9 mouse cellular contexts compared by ENCODE assay signal in genomic region chr5:53469098-53469776, GRCm38 (mm10). TPM values are rescaled to one million over a fixed set of nuclear protein-coding genes. Genes with fewer than 3 reads are reported as not detected.
DNase-seq lines count a peak whose midpoint lies in the region; ATAC-seq and TF ChIP-seq lines count a peak whose summit lies in the region.
"Had no signal": no experiment of that assay in that cellular context is flagged by ENCODE, and none has a peak within 500 bp of the region (broad histone marks: within the 10 kb centered on the region; RNA-seq: fewer than 3 reads in every experiment).

No protein-coding gene starts in this region.

- no peak overlapping the region for H3K9ac ChIP-seq in lung, embryonic 16.5 days (ENCODE audit: low read length)
- H3K9ac ChIP-seq in heart, embryonic 15.5 days, result 0 out of 2 replicates have a peak overlapping the region, but pooled peaks have one; percentile 4
- H3K9ac ChIP-seq in stomach, postnatal 0 days (ENCODE audit: low read length), result no peak overlapping the region

- 48% methylated on average over 6 of the region's 6 CpGs for WGBS in lung, embryonic 16.5 days
- 34% methylated on average over 6 of the region's 6 CpGs for WGBS in heart, embryonic 15.5 days
- 35% methylated on average over 6 of the region's 6 CpGs for WGBS in stomach, postnatal 0 days

- no peaks in the 10 kb centered on the region for H3K27me3 ChIP-seq in lung, embryonic 16.5 days (ENCODE audit: control insufficient read depth, insufficient read depth, low read depth, low read length)
- no peaks in the 10 kb centered on the region for H3K27me3 ChIP-seq in heart, embryonic 15.5 days
- H3K27me3 ChIP-seq in stomach, postnatal 0 days (ENCODE audit: control insufficient read depth, insufficient read depth, low read length), result no peaks in the 10 kb centered on the region

- no peaks in the 10 kb centered on the region for H3K9me3 ChIP-seq in lung, embryonic 16.5 days (ENCODE audit: control insufficient read depth, low read length)
- H3K9me3 ChIP-seq in heart, embryonic 15.5 days (replicated peaks), result no peaks in the 10 kb centered on the region
- H3K9me3 ChIP-seq in stomach, postnatal 0 days (ENCODE audit: control insufficient read depth, low read length), result no peaks in the 10 kb centered on the region
- H3K9me3 ChIP-seq: midbrain, embryonic 10.5 days had no signal

- ATAC-seq in lung, embryonic 16.5 days (ENCODE audit: low read depth), result no peak
- peak; percentile 37 for ATAC-seq in heart, embryonic 15.5 days (replicated peaks; ENCODE audit: insufficient number of reproducible peaks, insufficient read depth, low FRiP score, low read depth)
- ATAC-seq in stomach, postnatal 0 days (ENCODE audit: low FRiP score, low TSS enrichment), result no peak

- peak overlapping the region; percentile 34 for H3K27ac ChIP-seq in lung, embryonic 16.5 days (ENCODE audit: low read length)
- H3K27ac ChIP-seq in heart, embryonic 15.5 days, result peak overlapping the region; percentile 62
- no peak overlapping the region for H3K27ac ChIP-seq in stomach, postnatal 0 days (replicated peaks)
- H3K27ac ChIP-seq: midbrain, embryonic 10.5 days had no signal

- no peak overlapping the region for H3K4me3 ChIP-seq in lung, embryonic 16.5 days (ENCODE audit: low read length)
- H3K4me3 ChIP-seq in heart, embryonic 15.5 days, result peak overlapping the region; percentile 24
- H3K4me3 ChIP-seq in stomach, postnatal 0 days (ENCODE audit: low read depth, low read length), result no peak overlapping the region; the same call in 1 of the 2 replicates
- H3K4me3 ChIP-seq: midbrain, embryonic 10.5 days had no signal

- DNase-seq in lung, adult 18-20 months, result no peak
- peak; percentile 45 for DNase-seq in kidney, postnatal 10 days
- DNase-seq in stomach, postnatal 0 days (ENCODE audit: low spot score), result peak; percentile 24
- no peak for DNase-seq in layer of hippocampus, postnatal 14 days (ENCODE audit: low spot score in 2 of 2)
- DNase-seq in urinary bladder, postnatal 10 days (ENCODE audit: low spot score), result no peak
- no peak for DNase-seq in adrenal gland, adult 18-20 months (ENCODE audit: low spot score in 2 of 2)

- H3K4me2 ChIP-seq in lung, embryonic 16.5 days (ENCODE audit: low read depth, low read length), result peak overlapping the region; percentile 16
- peak overlapping the region; percentile 54 for H3K4me2 ChIP-seq in heart, embryonic 15.5 days
- H3K4me2 ChIP-seq in stomach, postnatal 0 days (replicated peaks; ENCODE audit: low read depth), result peak overlapping the region; percentile 37

- TF ChIP-seq CTCF in stomach, postnatal 0 days (IDR thresholded peaks at IDR 0.05; ENCODE audit: low read depth), result no peak

- TF ChIP-seq EP300 in stomach, postnatal 0 days (optimal IDR thresholded peaks at IDR 0.05), result no peak

- no peaks in the 10 kb centered on the region for H3K36me3 ChIP-seq in lung, embryonic 16.5 days (ENCODE audit: control insufficient read depth, insufficient read depth, low read length)
- H3K36me3 ChIP-seq in heart, embryonic 15.5 days, result no peaks in the 10 kb centered on the region
- H3K36me3 ChIP-seq in stomach, postnatal 0 days (ENCODE audit: control insufficient read depth, insufficient read depth, low read length), result no peaks in the 10 kb centered on the region
- H3K36me3 ChIP-seq: midbrain, embryonic 10.5 days had no signal

- peaks cover 23% of the 10 kb centered on the region for H3K4me1 ChIP-seq in lung, embryonic 16.5 days (replicated peaks; ENCODE audit: control insufficient read depth, insufficient read depth, low read length)
- H3K4me1 ChIP-seq in heart, embryonic 15.5 days (replicated peaks), result peaks cover 22% of the 10 kb centered on the region
- H3K4me1 ChIP-seq in stomach, postnatal 0 days (replicated peaks; ENCODE audit: control insufficient read depth, insufficient read depth), result peaks cover 5% of the 10 kb centered on the region
- H3K4me1 ChIP-seq: midbrain, embryonic 10.5 days had no signal

RNA-seq across cellular contexts. Expression of gene Rbpj, which starts 3.3 kb away (rescaled TPM):
- polyA plus RNA-seq in lung, embryonic 16.5 days (2015; fragmentation: Nextera tagmentation; extraction: Ambion mirVana), result 38.1 and 42.4 TPM in 2 replicates
- polyA plus RNA-seq in heart, embryonic 15.5 days (2015; fragmentation: Nextera tagmentation; extraction: Ambion mirVana), result 17.0 and 21.0 TPM in 2 replicates
- polyA plus RNA-seq in stomach, postnatal 0 days (2015; fragmentation: Nextera tagmentation; extraction: Ambion mirVana), result 12.3 and 12.4 TPM in 2 replicates
- total RNA-seq in layer of hippocampus, postnatal 14 days (2021), result 10 to 100 TPM; 26.9 to 29.3 TPM
- 10 to 100 TPM; 28.2 to 31.3 TPM for total RNA-seq in adrenal gland, adult 18-20 months (2021)

Comparison
In these comparisons a context has a peak if more than half of its experiments do, and no peak if none do; other contexts are left out.
1. DNase-seq: peak in kidney, postnatal 10 days (single experiment) and stomach, postnatal 0 days (single experiment); none in lung, adult 18-20 months (0 of 2), layer of hippocampus, postnatal 14 days (0 of 2), urinary bladder, postnatal 10 days (single experiment) and adrenal gland, adult 18-20 months (0 of 2).
2. Peak in every context shown above with its lines, with median percentiles within 50 percentile points of each other: H3K4me2 ChIP-seq.